Mouse (Mus musculus): ENCODE data around the gene Sri. TPM values are rescaled to one million over a fixed set of nuclear protein-coding genes. Genes with fewer than 3 reads are reported as not detected.

Gene Sri
- polyA plus RNA-seq, 1 experiment from 2014 or later: 148 TPM

Other genes starting within 250 kb of the Sri start
- 0.11 TPM in 1 of 2 replicates, not detected in the other for gene Steap4, start 85.6 kb upstream of the Sri start, polyA plus RNA-seq (2014; fragmentation: Nextera tagmentation; extraction: Ambion mirVana)